Mouse (Mus musculus) frontal cortex, adult 2 months (tissue): ENCODE measurements at regions not wholly inside any gene's neighbourhood (a gene's known extent, or its start where the extent isn't known, plus 50 kb on each side); places are given as distances from the start of the nearest gene placed in this dataset.

Source experiments
- DNase-seq, 2 experiments: peaks; one replicate each; pipeline ENCODE4 v3.0.0; 2022; ENCODE audit warnings: low spot score in 1 of 2; ENCODE audit errors: extremely low spot score in 1 of 2

GRCm38 (mm10) chr1:48866926-48867325, 1974.3 kb upstream of the Slc39a10 start:
- no peak for DNase-seq

DNA sequence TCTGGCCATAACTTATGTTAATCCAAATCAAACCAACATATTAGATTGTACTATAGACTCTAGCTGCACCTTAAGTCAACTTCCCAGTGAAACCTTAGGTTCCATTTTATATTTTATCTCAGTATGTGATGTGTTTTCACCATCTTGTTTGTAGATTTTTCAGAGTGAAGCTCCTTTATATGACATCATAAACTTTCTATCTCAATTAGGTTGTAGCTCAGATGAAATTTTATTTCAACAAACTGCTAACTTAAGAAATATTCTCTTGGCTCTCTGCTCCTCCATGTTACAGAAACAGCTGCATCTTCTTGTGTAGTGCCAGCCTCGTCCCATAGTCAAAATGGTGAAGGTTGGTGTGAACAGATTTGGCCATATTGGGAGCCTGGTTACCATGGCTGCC, 1988.7 kb upstream of the Slc39a10 start:
- DNase-seq, result no peak

- peak; percentile 1 to 48 for DNase-seq
Observed at GRCm38 (mm10) chr1:48893571-48893970, 2000.9 kb upstream of the Slc39a10 start.

GRCm38 (mm10) chr1:48916419-48916818, 1984.0 kb upstream of the Tmeff2 start:
- DNase-seq, result no peak

DNA sequence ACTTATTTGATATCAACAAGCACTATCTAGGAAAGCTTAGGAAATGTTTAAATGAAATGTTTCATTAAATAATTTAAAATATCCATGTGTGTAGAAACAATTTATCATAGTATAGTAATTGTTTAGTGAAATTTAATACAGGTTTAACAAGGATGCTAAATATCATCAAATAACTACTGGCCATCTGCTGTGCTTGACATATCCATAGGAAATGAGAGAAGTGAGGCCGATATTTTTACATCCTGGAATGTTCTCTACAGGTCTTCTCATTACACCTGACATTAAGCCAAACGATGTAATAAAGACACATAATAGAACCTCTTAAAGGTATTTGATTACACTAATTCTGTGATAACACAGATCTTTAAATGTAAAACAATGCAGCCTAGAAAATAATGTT, 1957.3 kb upstream of the Tmeff2 start:
- DNase-seq, result no peak

DNA sequence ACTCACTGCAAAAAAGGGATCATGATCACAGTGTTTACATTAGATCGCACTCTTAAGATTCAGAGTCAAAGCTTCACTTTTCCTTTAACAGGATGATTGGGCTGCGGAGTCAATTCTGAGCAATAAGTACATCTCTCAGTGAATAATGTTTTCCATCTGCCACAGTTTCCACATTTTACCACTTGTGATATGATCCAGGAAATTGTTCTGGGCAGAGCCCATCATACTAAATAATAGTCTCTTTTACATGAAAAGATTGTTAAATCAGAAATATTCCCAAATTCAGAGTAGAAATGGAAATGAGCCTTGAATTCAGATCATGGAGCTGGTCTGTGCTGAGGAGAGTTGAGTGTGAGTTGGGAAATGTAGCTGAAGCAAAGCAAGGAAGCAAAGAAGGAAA, 1956.6 kb upstream of the Tmeff2 start:
- no peak for DNase-seq
